Mouse (Mus musculus) erythroid progenitor cell, adult 5-6 weeks (primary cell): ENCODE measurements around the gene Prss56. TPM values are rescaled to one million over a fixed set of nuclear protein-coding genes. Genes with fewer than 3 reads are reported as not detected.
A peak's percentile ranks its signal among the peaks of the same experiment; 100 is the strongest.

Experiments used
- ATAC-seq: replicated peaks from 2 replicates; pipeline ENCODE4 v1.8.0; 2016; ENCODE audit warnings: moderate number of reproducible peaks, mild to moderate bottlenecking, moderate TSS enrichment, inconsistent platforms; ENCODE audit not compliant: poor library complexity, low FRiP score, severe bottlenecking
- total RNA-seq, 2 experiments: library from RNA; stranded (forward) in 1 of 2; stranded (reverse) in 1 of 2; fragments of 150-400 nt in 1 of 2; fragments of 186-747, 209-891 nt in 1 of 2; gene quantifications; 2 replicates each; pipeline versions ENCODE4 v1.2.3 to v1.2.4; 2015 to 2017; ENCODE audit warnings: low replicate concordance in 2 of 2

The Prss56 gene
- total RNA-seq, 2 experiments from 2014 or later: not detected

- no peak for ATAC-seq
Observed at GRCm38 (mm10) chr1:87183998-87184750, 1.1 kb downstream of the Prss56 start.

GRCm38 (mm10) chr1:87184751-87185139 lies 1.6 kb downstream of the Prss56 start:
- no peak for ATAC-seq

GRCm38 (mm10) chr1:87185526-87185925 lies 2.4 kb downstream of the Prss56 start:
- no peak for ATAC-seq

- no peak for ATAC-seq
Observed at GRCm38 (mm10) chr1:87186261-87187036, 3.3 kb downstream of the Prss56 start.

- peak; percentile 53; the same call in 1 of the 2 replicates for ATAC-seq
Observed at GRCm38 (mm10) chr1:87187037-87187355, 3.9 kb downstream of the Prss56 start.

GRCm38 (mm10) chr1:87190429-87190828 lies 7.3 kb downstream of the Prss56 start, which contains the start of gene Chrnd:
TSS of gene Chrnd (plus strand) at chr1:87190607.
- ATAC-seq: no peak

- no peak for ATAC-seq
Observed at GRCm38 (mm10) chr1:87197296-87197695, 14.2 kb downstream of the Prss56 start.

- no peak for ATAC-seq
Observed at GRCm38 (mm10) chr1:87198119-87199065, 15.3 kb downstream of the Prss56 start.

GRCm38 (mm10) chr1:87200811-87201210 lies 17.7 kb downstream of the Prss56 start:
- ATAC-seq: no peak

GRCm38 (mm10) chr1:87201848-87202247 lies 18.7 kb downstream of the Prss56 start:
- no peak for ATAC-seq

- ATAC-seq: no peak
Observed at GRCm38 (mm10) chr1:87203779-87204178, 20.7 kb downstream of the Prss56 start.

GRCm38 (mm10) chr1:87204465-87204864 lies 21.4 kb downstream of the Prss56 start, which contains the start of gene Chrng:
TSS of gene Chrng (plus strand) at chr1:87204657.
- no peak for ATAC-seq

- no peak for ATAC-seq
Observed at GRCm38 (mm10) chr1:87205038-87205437, 21.9 kb downstream of the Prss56 start.

- no peak for ATAC-seq
Observed at GRCm38 (mm10) chr1:87205502-87205901, 22.4 kb downstream of the Prss56 start.

- no peak for ATAC-seq
Observed at GRCm38 (mm10) chr1:87206339-87206738, 23.2 kb downstream of the Prss56 start.

GRCm38 (mm10) chr1:87211431-87211830 lies 28.3 kb downstream of the Prss56 start:
- no peak for ATAC-seq

GRCm38 (mm10) chr1:87213735-87214704 lies 30.9 kb downstream of the Prss56 start, which contains the start of gene Eif4e2:
TSS of gene Eif4e2 (plus strand) at chr1:87213914.
- ATAC-seq: peak; percentile 97

- no peak for ATAC-seq
Observed at GRCm38 (mm10) chr1:87214748-87215147, 31.6 kb downstream of the Prss56 start.

- no peak for ATAC-seq
Observed at GRCm38 (mm10) chr1:87217938-87218337, 34.8 kb downstream of the Prss56 start.
